Mouse (Mus musculus) inflammation-experienced regulatory T-cells (primary cell): ENCODE data around the gene Ssc4d. TPM values are rescaled to one million over a fixed set of nuclear protein-coding genes. Genes with fewer than 3 reads are reported as not detected.

ENCODE experiments used
- polyA plus RNA-seq, 2 experiments: library from polyadenylated mRNA; unstranded; fragments of 100-300 nt; shearing (Covaris generic); gene quantifications; one replicate each; pipeline ENCODE4 v1.2.1; 2017

Ssc4d gene
- 1 to 10 TPM in 1 of 2 experiments, under 1 TPM in 1; 0.76 to 3.0 TPM for polyA plus RNA-seq

GRCm38 (mm10) chr5:135974365-135974764 lies at the start of gene Ssc4d:
Ssc4d (minus strand) TSS chr5:135974531.

DNA sequence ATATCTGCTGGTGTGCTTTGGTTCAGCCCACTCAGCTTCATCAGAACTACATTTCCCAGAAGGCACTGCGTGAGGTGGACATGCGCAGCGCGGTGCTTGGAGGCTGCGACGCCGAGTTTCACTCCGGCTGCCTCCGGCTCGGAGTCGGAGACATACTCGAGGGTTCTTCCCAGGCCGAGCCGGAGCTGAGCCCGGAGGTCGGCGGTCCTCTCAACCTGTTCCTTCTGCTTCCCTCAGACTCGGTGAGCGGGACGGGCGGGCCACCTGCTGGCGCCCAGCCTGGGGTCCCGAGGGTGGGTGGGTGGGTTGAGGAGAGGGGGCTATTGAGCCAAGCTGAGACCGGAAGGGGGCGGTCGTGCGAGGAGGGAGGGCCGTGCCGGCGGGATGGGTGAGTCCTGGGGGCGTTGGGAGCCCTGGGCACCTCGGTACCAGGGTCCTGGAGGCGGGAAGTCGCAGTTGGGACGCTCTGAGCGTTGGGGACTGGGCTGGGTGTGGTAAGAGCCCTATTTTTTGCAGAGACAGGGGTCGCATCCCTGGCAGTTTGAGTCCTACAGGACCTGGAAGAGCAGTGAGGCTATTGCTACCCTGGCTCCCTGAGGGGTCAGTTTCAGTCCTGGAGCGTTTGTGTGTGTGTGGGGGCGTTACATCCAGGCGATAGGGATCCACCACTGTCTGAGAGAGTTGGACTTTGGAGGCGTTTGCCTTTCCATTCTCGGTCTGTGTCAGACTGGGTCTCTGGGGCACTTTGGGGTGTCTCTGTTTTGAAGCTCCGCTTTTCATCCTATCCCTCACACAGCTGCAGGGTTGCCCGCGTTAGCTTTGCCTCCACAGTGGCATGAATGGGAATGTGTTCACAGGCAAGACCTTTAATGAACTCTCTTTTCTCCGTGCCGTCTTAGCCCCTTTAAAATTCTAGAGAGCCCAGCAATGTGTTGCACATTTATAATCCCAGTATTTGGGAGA lies 20.7 kb upstream of the Ssc4d start, which contains the start of gene Dtx2:
TSS of gene Dtx2 (plus strand) at position 76 of the 963 bp plus-strand sequence.

GRCm38 (mm10) chr5:135979904-135980303 lies 5.6 kb upstream of the Ssc4d start, which contains the start of gene Zp3:
Zp3 (plus strand) TSS chr5:135980099.

DNA sequence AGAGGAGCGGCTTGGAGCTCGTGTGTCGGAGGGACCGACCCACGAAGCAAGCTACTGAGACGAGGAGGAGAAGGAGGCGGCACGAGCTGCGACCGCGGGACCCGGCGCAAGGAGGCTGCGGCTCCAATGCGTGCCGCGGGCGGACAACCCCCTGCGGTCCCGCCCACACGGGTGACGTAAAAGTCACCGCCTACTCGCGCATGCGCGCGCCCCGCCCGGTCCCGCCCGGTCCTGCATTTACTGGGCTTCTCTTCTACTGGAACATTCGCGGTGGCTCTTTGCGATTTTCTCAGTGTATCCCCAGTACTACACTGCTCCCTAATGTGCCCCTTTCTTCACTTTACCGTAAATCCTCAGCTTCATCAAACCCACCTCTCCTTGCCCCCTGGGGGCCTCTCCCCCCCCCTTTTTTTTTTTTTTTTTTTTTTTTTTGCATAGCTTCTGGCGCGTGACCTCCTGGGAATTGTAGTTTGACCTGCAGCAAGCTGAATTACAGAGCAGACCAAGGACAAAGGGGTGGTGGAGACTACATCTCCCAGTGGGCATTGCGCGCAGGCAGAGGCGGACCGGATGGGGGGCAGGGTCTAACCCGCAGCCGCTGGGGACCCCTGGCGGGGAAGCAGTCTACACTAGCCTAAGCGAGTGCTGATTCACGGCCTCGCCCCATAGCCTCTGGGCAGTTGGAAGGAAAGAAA lies 39.7 kb downstream of the Ssc4d start, which contains the start of gene Ywhag:
TSS of gene Ywhag (minus strand) at position 136 of the 695 bp plus-strand sequence.

Other genes with a start within 250 kb of the Ssc4d start
- gene Tmem120a, start 230.1 kb downstream of the Ssc4d start, polyA plus RNA-seq, result 10 to 100 TPM; 51.5 to 60.2 TPM
- under 1 TPM; 0.24 to 0.71 TPM for gene Styxl1, start 196.1 kb downstream of the Ssc4d start, polyA plus RNA-seq
- gene Mdh2, start 196.1 kb downstream of the Ssc4d start, polyA plus RNA-seq, result 100 to 1,000 TPM; 416 to 446 TPM
- gene Srrm3, start 167.6 kb downstream of the Ssc4d start, polyA plus RNA-seq, result 1 to 10 TPM in 1 of 2 experiments, under 1 TPM in 1; 0.69 to 1.4 TPM
- 1 to 10 TPM; 1.5 to 4.0 TPM for gene Hspb1, start 86.6 kb downstream of the Ssc4d start, polyA plus RNA-seq
- gene Ywhag, start 39.9 kb downstream of the Ssc4d start, polyA plus RNA-seq, result 10 to 100 TPM; 52.2 to 59.4 TPM
- gene Zp3, start 5.6 kb upstream of the Ssc4d start, polyA plus RNA-seq, result 1 to 10 TPM in 1 of 2 experiments, under 1 TPM in 1; 0.16 to 1.3 TPM
- 10 to 100 TPM; 18.7 to 19.3 TPM for gene Dtx2, start 20.3 kb upstream of the Ssc4d start, polyA plus RNA-seq
- under 1 TPM; 0.05 to 0.62 TPM for gene Upk3b, start 64.0 kb upstream of the Ssc4d start, polyA plus RNA-seq
- gene Upk3bl, start 80.0 kb upstream of the Ssc4d start, polyA plus RNA-seq, result not detected
- gene Rasa4, start 109.4 kb upstream of the Ssc4d start, polyA plus RNA-seq, result 1 to 10 TPM; 2.1 to 6.5 TPM
- gene Polr2j, start 142.1 kb upstream of the Ssc4d start, polyA plus RNA-seq, result 100 to 1,000 TPM; 147 to 148 TPM
- gene Lrwd1, start 161.5 kb upstream of the Ssc4d start, polyA plus RNA-seq, result 10 to 100 TPM; 44.4 to 47.7 TPM
- gene Alkbh4, start 161.6 kb upstream of the Ssc4d start, polyA plus RNA-seq, result 10 to 100 TPM; 55.0 to 82.9 TPM
- gene Orai2, start 196.2 kb upstream of the Ssc4d start, polyA plus RNA-seq, result 100 to 1,000 TPM in 1 of 2 experiments, 10 to 100 TPM in 1; 68.7 to 135 TPM
- gene Prkrip1, start 224.4 kb upstream of the Ssc4d start, polyA plus RNA-seq, result 10 to 100 TPM; 41.4 to 54.0 TPM